Mouse (Mus musculus): ENCODE results near the gene Fggy. TPM values are rescaled to one million over a fixed set of nuclear protein-coding genes. Genes with fewer than 3 reads are reported as not detected.
A peak's percentile ranks its signal among the peaks of the same experiment; 100 is the strongest.

Gene Fggy
- polyA plus RNA-seq, 1 experiment from 2014 or later: 30.0 TPM

DNA sequence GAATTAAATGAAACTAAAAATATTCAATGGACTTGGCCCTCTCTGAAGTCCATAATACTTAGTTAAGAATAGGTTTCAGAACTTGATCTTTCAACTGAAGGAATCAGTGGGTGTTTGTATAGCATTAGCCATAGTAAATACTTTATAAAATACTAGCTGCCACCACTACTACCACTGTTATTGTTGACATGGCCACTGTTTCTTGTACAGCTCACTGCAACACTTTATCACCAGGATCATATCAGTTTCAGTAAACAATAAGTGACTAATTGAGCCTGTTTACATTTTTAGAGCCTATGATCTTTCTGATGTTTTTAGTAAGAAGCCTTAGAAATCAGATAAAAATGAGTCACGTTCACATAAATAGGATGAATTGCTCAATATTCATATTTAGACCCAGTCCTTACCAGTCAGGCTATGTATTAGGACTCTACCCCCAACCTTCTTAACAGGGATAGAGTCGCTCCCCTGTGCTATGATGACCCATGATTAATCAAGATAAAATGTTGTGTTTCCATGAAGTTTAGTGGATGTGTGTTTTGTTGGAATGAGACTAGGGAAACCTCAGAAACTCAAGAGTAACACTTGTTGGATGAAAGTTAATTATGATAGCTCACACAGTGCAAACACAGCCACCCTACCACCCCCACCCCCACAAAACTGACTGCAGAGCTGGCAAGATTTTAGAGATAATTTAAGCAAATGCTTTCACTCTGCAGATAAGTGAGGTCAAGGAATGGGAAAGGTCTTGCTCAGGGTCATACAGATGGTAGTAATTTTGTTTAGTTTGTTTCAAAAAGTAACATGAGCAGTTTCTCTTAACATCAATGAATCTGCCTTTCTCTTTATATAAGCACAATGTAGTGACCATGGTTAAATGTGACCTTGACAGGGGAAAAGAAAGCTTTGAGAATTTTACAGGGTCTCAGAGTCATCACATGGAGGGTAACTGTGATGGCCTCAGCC is 352.7 kb downstream of the Fggy start:
- ATAC-seq (replicated peaks; ENCODE audit: low FRiP score): no peak
- Histone ChIP-seq H3K4me1 (no peaks in the 10 kb centered on the region), H3K4me2 (no peak overlapping the region), H3K9ac (no peak overlapping the region), H3K9me3 (replicated peaks) (no peaks in the 10 kb centered on the region), H3K36me3 (no peaks in the 10 kb centered on the region), H3K27me3 (no peaks in the 10 kb centered on the region), H3K27ac (no peak overlapping the region), H3K4me3 (replicated peaks) (no peak overlapping the region)
- WGBS: 63% methylated on average over 2 of the region's 2 CpGs

DNA sequence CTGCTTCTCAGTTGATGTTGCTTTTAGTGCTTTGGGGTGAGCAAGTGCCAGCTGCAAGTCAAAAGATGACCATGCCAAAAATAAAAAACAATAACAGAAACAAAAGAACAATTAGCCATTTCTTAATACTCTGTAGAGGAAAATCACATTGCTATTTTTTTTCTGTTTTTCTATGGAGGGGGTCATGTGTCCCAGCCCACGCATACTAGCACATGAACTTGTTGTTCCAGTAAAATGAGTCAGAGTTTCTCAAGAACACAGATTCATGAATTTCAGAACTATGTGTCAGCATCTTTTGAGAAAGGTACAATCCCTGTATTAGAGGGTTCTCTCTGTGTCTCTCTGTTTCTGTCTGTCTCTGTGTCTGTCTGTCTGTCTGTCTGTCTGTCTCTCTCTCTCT is 355.7 kb downstream of the Fggy start:
- H3K36me3 ChIP-seq: no peaks in the 10 kb centered on the region
- no peak for ATAC-seq (replicated peaks; ENCODE audit: low FRiP score)
- H3K4me3 ChIP-seq (replicated peaks): no peak overlapping the region
- no peaks in the 10 kb centered on the region for H3K4me1 ChIP-seq
- no peaks in the 10 kb centered on the region for H3K27me3 ChIP-seq
- no peak overlapping the region for H3K27ac ChIP-seq
- no peak overlapping the region for H3K9ac ChIP-seq
- H3K4me2 ChIP-seq: no peak overlapping the region
- WGBS: 87% methylated on average over 1 of the region's 1 CpGs
- no peaks in the 10 kb centered on the region for H3K9me3 ChIP-seq (replicated peaks)

DNA sequence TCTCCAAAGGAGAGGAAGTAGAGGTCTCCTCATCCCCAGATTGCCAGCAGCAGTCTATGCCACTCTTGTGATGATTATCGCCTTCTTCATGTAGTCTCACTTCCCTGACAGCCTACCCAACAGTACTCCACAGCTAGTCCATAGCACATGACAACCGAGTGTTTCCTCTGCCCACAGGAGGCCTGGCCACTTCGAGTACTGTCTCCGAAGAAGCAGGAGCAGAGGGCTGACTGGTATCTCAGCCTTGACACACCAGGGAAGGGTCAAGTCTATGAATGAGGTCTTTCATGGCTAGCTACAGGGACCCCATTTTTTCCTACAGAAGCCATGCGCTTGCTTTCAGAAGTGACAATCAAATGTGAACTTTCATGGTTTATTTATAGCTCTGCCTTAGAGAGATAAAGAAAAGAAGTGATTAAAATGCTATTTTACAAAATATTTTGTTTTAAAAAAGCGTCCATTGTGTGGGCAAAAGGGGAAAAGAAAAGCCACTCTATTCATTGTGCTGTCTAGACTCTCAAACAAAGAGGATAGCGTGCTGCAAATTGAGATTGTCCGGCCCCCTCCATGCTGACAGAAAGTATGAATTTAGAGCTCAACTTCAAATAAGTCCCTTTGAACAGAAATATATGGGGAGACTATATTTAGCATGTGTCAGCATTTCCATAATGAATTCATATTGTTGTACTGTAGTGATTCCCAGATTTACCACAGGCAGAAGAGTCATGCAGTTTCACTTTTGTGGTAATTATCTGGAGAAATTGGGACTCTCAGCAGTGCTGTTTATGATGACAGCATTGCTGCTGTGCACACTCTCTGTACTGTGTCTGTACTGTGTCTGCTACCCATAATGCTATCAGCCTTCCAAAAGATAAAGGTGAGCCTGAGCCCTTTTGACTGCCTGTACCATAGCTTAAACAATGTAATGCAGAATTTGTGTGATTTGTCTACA is 358.6 kb downstream of the Fggy start:
- WGBS: 78% methylated on average over 8 of the region's 8 CpGs

DNA sequence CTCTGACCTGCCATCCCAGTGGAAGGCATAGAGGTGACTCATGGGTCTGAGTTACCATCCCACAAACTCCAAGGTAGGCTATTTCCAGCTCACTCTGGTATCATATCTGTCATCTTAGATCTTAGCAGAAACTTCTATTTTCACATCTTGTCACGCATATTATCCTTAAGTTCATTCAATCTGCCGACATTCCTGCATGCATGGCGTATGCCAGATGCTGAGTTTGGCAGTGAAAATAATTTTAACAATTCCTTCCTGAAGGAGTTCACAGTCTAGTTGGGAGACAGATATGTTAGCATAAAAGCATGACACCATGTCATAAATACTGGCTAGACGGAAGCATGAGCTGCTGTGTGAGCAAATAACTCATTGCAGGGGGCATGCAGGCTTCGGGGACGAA is 360.4 kb downstream of the Fggy start:
- Histone ChIP-seq H3K27me3 (no peaks in the 10 kb centered on the region), H3K4me1 (no peaks in the 10 kb centered on the region), H3K27ac (no peak overlapping the region), H3K9ac (no peak overlapping the region), H3K4me2 (no peak overlapping the region), H3K36me3 (no peaks in the 10 kb centered on the region), H3K4me3 (replicated peaks) (no peak overlapping the region), H3K9me3 (replicated peaks) (no peaks in the 10 kb centered on the region)
- ATAC-seq (replicated peaks; ENCODE audit: low FRiP score): no peak
- 67% methylated on average over 6 of the region's 6 CpGs for WGBS

More for the DNA sequence above, 358.6 kb downstream of the Fggy start:
- ATAC-seq (replicated peaks; ENCODE audit: low FRiP score): no peak
- Histone ChIP-seq H3K4me3 (replicated peaks) (no peak overlapping the region), H3K4me2 (no peak overlapping the region), H3K36me3 (no peaks in the 10 kb centered on the region), H3K27me3 (no peaks in the 10 kb centered on the region), H3K9ac (no peak overlapping the region), H3K4me1 (no peaks in the 10 kb centered on the region), H3K27ac (no peak overlapping the region), H3K9me3 (replicated peaks) (no peaks in the 10 kb centered on the region)

DNA sequence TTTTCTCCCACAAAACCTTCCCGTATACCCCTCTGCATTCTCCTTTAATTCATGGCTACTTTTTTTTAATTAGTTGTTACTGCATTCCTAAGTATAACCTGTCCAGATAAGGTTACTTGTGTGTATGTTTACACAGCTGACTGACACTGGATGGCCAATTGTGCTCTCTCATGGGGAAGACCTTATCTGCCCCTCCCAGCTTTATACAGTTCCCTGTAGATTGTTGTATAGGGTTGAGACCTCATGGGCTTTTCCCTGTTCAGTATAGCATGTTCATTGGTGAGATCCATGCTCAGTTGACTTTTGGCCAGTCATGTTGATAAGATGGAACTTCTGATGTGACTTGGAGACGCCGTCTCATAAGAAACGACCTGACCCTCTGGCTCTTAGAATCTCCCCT is 363.1 kb downstream of the Fggy start:
- no peaks in the 10 kb centered on the region for H3K4me1 ChIP-seq
- no peak overlapping the region for H3K4me2 ChIP-seq
- H3K9me3 ChIP-seq (replicated peaks): no peaks in the 10 kb centered on the region
- ATAC-seq (replicated peaks; ENCODE audit: low FRiP score): no peak
- H3K27ac ChIP-seq: no peak overlapping the region
- H3K27me3 ChIP-seq: no peaks in the 10 kb centered on the region
- H3K4me3 ChIP-seq (replicated peaks): no peak overlapping the region
- no peak overlapping the region for H3K9ac ChIP-seq
- H3K36me3 ChIP-seq: no peaks in the 10 kb centered on the region
- 62% methylated on average over 4 of the region's 4 CpGs for WGBS

DNA sequence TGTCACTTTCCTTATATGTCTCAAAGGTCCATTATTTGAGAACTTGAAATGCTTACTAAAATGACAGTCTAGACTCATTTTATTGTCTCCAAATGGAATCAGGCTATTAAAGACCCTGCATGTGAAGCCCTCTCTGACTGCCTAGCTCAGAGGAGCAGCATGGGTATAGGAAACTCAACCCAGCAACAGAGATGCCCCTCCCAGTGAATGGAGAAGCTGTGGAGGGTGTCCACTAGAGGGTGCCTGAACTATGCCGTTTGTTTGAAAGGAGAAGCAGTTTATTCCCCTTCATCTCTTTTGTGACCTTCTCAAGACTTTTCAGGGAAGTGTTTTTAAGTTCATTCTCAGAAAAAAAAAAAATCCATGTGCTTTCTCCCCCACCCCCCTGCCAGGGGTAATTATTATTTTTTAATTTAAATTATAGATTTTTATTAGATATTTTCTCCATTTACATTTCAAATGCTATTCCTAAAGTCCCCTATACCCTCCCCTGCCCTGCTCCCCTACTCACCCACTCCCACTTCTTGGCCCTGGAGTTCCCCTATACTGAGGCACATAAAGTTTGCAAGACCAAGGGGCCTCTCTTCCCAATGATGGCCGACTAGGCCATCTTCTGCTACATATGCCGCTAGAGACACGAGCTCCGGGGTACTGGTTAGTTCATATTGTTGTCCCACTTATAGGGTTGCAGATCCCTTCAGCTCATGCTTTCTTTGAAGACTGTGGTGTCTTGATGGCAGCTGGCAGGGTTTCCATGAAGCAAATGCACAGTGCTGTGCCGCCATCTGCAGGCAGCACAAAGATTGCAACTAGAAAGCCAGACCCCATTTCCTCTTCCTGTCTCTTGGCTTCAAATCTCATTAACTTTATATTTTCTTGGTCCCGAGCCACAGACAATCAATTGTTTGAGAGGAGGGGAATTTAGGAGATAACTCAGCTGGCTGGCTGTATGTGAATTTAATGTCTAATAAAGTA is 367.2 kb downstream of the Fggy start:
- 0 out of 2 replicates have a peak, but pooled peaks have one; percentile 69 for ATAC-seq (replicated peaks; ENCODE audit: low FRiP score)
- no peaks in the 10 kb centered on the region for H3K9me3 ChIP-seq (replicated peaks)
- no peaks in the 10 kb centered on the region for H3K36me3 ChIP-seq
- no peak overlapping the region for H3K4me3 ChIP-seq (replicated peaks)
- H3K27ac ChIP-seq: no peak overlapping the region
- H3K27me3 ChIP-seq: no peaks in the 10 kb centered on the region
- no peak overlapping the region for H3K4me2 ChIP-seq
- 20% methylated on average over 7 of the region's 7 CpGs for WGBS
- H3K9ac ChIP-seq: no peak overlapping the region
- no peaks in the 10 kb centered on the region for H3K4me1 ChIP-seq

DNA sequence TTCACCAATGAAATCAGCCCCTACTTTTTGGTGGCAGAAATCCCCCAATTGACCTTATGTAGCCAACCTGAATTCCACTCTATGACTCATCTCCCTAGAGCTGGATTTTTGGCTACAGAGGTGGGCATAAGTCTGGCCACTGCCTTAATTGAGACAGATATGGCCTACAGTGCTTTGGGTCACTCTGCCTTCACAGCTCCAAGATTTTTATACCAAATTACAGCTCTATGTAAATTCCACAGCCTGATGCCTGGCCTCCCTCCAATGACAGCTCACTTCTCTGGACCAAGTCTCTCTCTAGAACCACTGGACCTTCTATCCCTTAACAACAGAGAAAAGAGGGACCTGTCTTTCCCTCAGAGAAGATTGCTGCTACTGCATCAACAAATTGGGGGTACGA is 371.5 kb downstream of the Fggy start:
- Histone ChIP-seq H3K9ac (no peak overlapping the region), H3K9me3 (replicated peaks) (no peaks in the 10 kb centered on the region), H3K27me3 (no peaks in the 10 kb centered on the region), H3K36me3 (no peaks in the 10 kb centered on the region), H3K4me1 (no peaks in the 10 kb centered on the region), H3K4me3 (replicated peaks) (no peak overlapping the region), H3K27ac (no peak overlapping the region), H3K4me2 (no peak overlapping the region)
- WGBS: 81% methylated on average over 1 of the region's 1 CpGs
- no peak for ATAC-seq (replicated peaks; ENCODE audit: low FRiP score)

DNA sequence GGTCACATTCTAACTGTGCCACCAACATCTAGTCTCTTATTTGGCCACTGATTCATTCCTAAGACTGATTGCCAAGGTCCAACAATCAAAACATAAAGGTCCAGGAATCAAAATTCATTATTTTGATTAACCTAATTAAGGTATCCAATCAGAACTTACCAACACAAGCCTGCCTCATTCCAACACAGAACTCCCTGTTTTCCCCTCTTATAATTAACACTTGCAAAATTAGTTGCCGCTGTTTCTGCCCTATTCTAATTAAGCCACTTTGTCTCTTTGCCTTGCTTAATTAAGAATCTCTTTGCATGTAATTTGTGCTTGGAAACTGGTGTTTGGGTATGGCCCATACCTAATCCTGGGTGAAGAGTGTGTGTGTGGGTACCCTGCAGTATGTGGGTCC is 372.6 kb downstream of the Fggy start:
- no peak for ATAC-seq (replicated peaks; ENCODE audit: low FRiP score)
- no peak overlapping the region for H3K9ac ChIP-seq
- WGBS: 88% methylated on average over 1 of the region's 1 CpGs

DNA sequence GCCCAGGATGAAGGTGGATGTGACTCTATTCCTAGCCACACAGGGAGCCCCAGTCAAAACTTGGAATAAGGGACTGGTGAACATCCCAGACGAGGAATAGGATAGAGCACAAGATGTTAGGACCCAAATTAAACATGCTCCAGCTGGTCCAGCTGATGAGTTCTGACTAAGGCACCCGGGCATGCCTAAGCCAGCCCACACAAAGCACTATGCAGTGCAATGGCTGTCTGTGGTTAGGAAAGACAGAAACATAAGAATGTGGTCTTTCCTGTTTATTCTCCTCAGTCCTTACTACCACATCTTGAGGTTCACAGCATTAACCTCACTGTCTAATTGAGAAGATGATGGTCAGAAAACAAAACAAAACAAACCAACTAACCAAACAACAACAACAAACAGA is 374.0 kb downstream of the Fggy start:
- no peak for ATAC-seq (replicated peaks; ENCODE audit: low FRiP score)
- H3K4me2 ChIP-seq: no peak overlapping the region

More for the DNA sequence above, 372.6 kb downstream of the Fggy start:
- H3K27me3 ChIP-seq: no peaks in the 10 kb centered on the region
- no peaks in the 10 kb centered on the region for H3K36me3 ChIP-seq
- no peak overlapping the region for H3K4me2 ChIP-seq
- H3K9me3 ChIP-seq (replicated peaks): no peaks in the 10 kb centered on the region
- H3K4me1 ChIP-seq: no peaks in the 10 kb centered on the region
- H3K27ac ChIP-seq: no peak overlapping the region
- no peak overlapping the region for H3K4me3 ChIP-seq (replicated peaks)

DNA sequence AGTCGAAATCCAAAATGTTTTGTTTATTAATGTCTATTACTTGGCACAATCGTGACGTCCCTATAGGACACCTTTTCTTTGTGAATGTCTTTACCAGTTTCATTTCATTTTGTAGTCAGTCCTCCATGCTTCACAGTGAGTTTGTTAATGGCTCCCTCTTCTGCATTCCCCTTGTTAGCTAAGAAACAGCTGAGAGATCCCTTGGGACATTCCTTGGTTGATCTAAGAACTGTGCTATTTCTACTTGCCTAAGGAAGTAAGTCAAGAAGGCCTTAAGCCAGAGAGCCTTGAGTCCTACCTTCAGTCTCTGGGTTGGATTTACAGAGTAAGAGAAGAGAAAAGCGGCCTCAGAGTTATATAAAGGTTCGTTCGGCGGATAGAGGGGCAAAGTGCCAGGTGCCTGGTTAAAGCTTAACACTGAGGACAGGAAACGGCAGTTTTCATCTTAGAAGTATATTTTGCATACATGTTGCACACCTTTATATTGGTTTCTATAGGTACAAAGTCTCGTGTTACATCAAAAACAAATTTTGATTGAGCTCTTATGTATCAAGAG is 376.6 kb downstream of the Fggy start:
- Histone ChIP-seq H3K36me3 (no peaks in the 10 kb centered on the region), H3K4me1 (no peaks in the 10 kb centered on the region), H3K27me3 (no peaks in the 10 kb centered on the region), H3K27ac (peak overlapping the region; percentile 88), H3K9ac (no peak overlapping the region), H3K9me3 (replicated peaks) (no peaks in the 10 kb centered on the region), H3K4me2 (no peak overlapping the region), H3K4me3 (replicated peaks) (no peak overlapping the region)
- ATAC-seq (replicated peaks; ENCODE audit: low FRiP score): peak; percentile 75
- 73% methylated on average over 9 of the region's 9 CpGs for WGBS

More for the DNA sequence above, 374.0 kb downstream of the Fggy start:
- H3K36me3 ChIP-seq: no peaks in the 10 kb centered on the region
- no peaks in the 10 kb centered on the region for H3K9me3 ChIP-seq (replicated peaks)
- H3K4me1 ChIP-seq: no peaks in the 10 kb centered on the region
- H3K9ac ChIP-seq: no peak overlapping the region
- no peak overlapping the region for H3K4me3 ChIP-seq (replicated peaks)
- no peaks in the 10 kb centered on the region for H3K27me3 ChIP-seq
- 68% methylated on average over 2 of the region's 2 CpGs for WGBS
- no peak overlapping the region for H3K27ac ChIP-seq

Data from kidney, embryonic 15.5 days (tissue).